Mouse (Mus musculus) CH12.LX (cell line): ENCODE measurements at regions not wholly inside any gene's neighbourhood (a gene's known extent, or its start where the extent isn't known, plus 50 kb on each side); places are given as distances from the start of the nearest gene placed in this dataset.
A peak's percentile ranks its signal among the peaks of the same experiment; 100 is the strongest.

Source experiments
- DNase-seq: peaks from one replicate; pipeline ENCODE4 v3.0.0-alpha.2; 2013; ENCODE audit errors: extremely low read depth
- H3K27ac ChIP-seq: 2 replicates; pipeline ENCODE4 v1.5.1; 2012; ENCODE audit warnings: low read depth, mild to moderate bottlenecking, control low read depth, moderate library complexity; ENCODE audit not compliant: insufficient read depth
- H3K27me3 ChIP-seq: replicated peaks from 2 replicates; pipeline ENCODE3; 2012; ENCODE audit warnings: inconsistent platforms
- H3K36me3 ChIP-seq, 2 experiments: replicated peaks in 1 of 2; 2 replicates each; pipeline versions ENCODE3 to v1.6.1; 2012; ENCODE audit warnings: inconsistent platforms in 1 of 2, low read length in 1 of 2, mild to moderate bottlenecking in 1 of 2, mixed read lengths in 1 of 2, moderate library complexity in 1 of 2; ENCODE audit not compliant: control insufficient read depth in 1 of 2, insufficient read depth in 1 of 2
- H3K4me1 ChIP-seq, 2 experiments: 2 replicates each; pipeline ENCODE4 v1.6.1; 2012; ENCODE audit warnings: inconsistent platforms in 1 of 2, moderate library complexity in 1 of 2; ENCODE audit not compliant: insufficient read depth in 2 of 2, control insufficient read depth in 1 of 2
- H3K4me2 ChIP-seq: 2 replicates; pipeline ENCODE4 v1.6.1; 2012; ENCODE audit warnings: low read depth, mild to moderate bottlenecking, control low read depth; ENCODE audit not compliant: poor library complexity, insufficient read depth, severe bottlenecking
- H3K4me3 ChIP-seq, 3 experiments: fragments of 150-350 bp in 1 of 3; sonication (generic) in 1 of 3; replicated peaks in 1 of 3; 2 replicates each; pipeline versions ENCODE3 to v1.5.1; 2011 to 2012; ENCODE audit warnings: low read depth in 2 of 3, low read length in 2 of 3, mild to moderate bottlenecking in 2 of 3, moderate library complexity in 2 of 3, control low read depth in 1 of 3, improper control_type of control experiment in 1 of 3, inconsistent platforms in 1 of 3, mixed read lengths in 1 of 3; ENCODE audit not compliant: poor library complexity in 1 of 3
- H3K79me2 ChIP-seq: replicated peaks from 2 replicates; pipeline ENCODE4 v1.6.1; 2012; ENCODE audit warnings: mild to moderate bottlenecking, moderate library complexity; ENCODE audit not compliant: control insufficient read depth, poor library complexity, insufficient read depth, severe bottlenecking; ENCODE audit errors: extremely low read depth
- H3K9ac ChIP-seq: 2 replicates; pipeline ENCODE4 v1.6.1; 2012; ENCODE audit warnings: low read depth, mild to moderate bottlenecking, control low read depth, moderate library complexity; ENCODE audit not compliant: insufficient read depth
- H3K9me3 ChIP-seq: replicated peaks from 2 replicates; pipeline ENCODE3; 2012; ENCODE audit warnings: low read length, inconsistent platforms, mixed read lengths
- CHD1 ChIP-seq: IDR thresholded peaks from 2 replicates; pipeline ENCODE4 v1.6.1; 2012; ENCODE audit warnings: low read depth, low read length, improper control_type of control experiment, inconsistent platforms
- CTCF ChIP-seq, 2 experiments: IDR thresholded peaks in 1 of 2; conservative IDR thresholded peaks in 1 of 2; 2 replicates each; pipeline ENCODE4 v1.5.1; 2011 to 2012; ENCODE audit warnings: low read depth in 2 of 2, low read length in 2 of 2, improper control_type of control experiment in 1 of 2, inconsistent platforms in 1 of 2, mild to moderate bottlenecking in 1 of 2, moderate library complexity in 1 of 2
- E2F4 ChIP-seq: IDR thresholded peaks from 2 replicates; pipeline ENCODE4 v1.6.1; 2011; ENCODE audit warnings: low read depth, low read length, improper control_type of control experiment; ENCODE audit not compliant: insufficient replicate concordance
- ELF1 ChIP-seq: IDR thresholded peaks from 2 replicates; pipeline ENCODE4 v1.6.1; 2014; ENCODE audit warnings: low read depth, mild to moderate bottlenecking, inconsistent platforms, low read length, improper control_type of control experiment
- EP300 ChIP-seq: IDR thresholded peaks from 2 replicates; pipeline ENCODE4 v1.6.1; 2011; ENCODE audit warnings: low read length, improper control_type of control experiment
- ETS1 ChIP-seq: conservative IDR thresholded peaks from 2 replicates; pipeline ENCODE4 v1.6.1; 2012; ENCODE audit warnings: low read depth, mild to moderate bottlenecking, inconsistent platforms, low read length, improper control_type of control experiment, moderate library complexity
- GABPA ChIP-seq: IDR thresholded peaks from 2 replicates; pipeline ENCODE4 v1.6.1; 2012; ENCODE audit warnings: low read depth, low read length, improper control_type of control experiment, inconsistent platforms; ENCODE audit not compliant: insufficient replicate concordance
- HCFC1 ChIP-seq: IDR thresholded peaks from 2 replicates; pipeline ENCODE4 v1.6.1; 2012; ENCODE audit warnings: low read depth, mild to moderate bottlenecking, inconsistent platforms, low read length, improper control_type of control experiment
- IRF4 ChIP-seq: IDR thresholded peaks from 2 replicates; pipeline ENCODE4 v1.6.1; 2014; ENCODE audit warnings: low read depth, mild to moderate bottlenecking, inconsistent platforms, low read length, improper control_type of control experiment
- KAT2A ChIP-seq: IDR thresholded peaks from 2 replicates; pipeline ENCODE4 v1.6.1; 2012; ENCODE audit warnings: low read length, improper control_type of control experiment, inconsistent platforms; ENCODE audit not compliant: insufficient replicate concordance
- MEF2A ChIP-seq: IDR thresholded peaks from 2 replicates; pipeline ENCODE4 v1.6.1; 2014; ENCODE audit warnings: low read depth, mild to moderate bottlenecking, inconsistent platforms, low read length, improper control_type of control experiment, borderline replicate concordance
- MXI1 ChIP-seq: IDR thresholded peaks from 2 replicates; pipeline ENCODE4 v1.6.1; 2011; ENCODE audit warnings: mild to moderate bottlenecking, low read depth, low read length, improper control_type of control experiment
- RAD21 ChIP-seq: IDR thresholded peaks from 2 replicates; pipeline ENCODE4 v1.6.1; 2011; ENCODE audit warnings: low read depth, mild to moderate bottlenecking, low read length, improper control_type of control experiment, moderate library complexity
- SIN3A ChIP-seq: IDR thresholded peaks from 2 replicates; pipeline ENCODE4 v1.6.1; 2012; ENCODE audit warnings: low read length, improper control_type of control experiment, inconsistent platforms
- SMC3 ChIP-seq: IDR thresholded peaks from 2 replicates; pipeline ENCODE4 v1.6.1; 2011; ENCODE audit warnings: low read depth, low read length, improper control_type of control experiment
- TCF12 ChIP-seq: IDR thresholded peaks from 2 replicates; pipeline ENCODE4 v1.6.1; 2014; ENCODE audit warnings: low read depth, mild to moderate bottlenecking, inconsistent platforms, low read length, improper control_type of control experiment
- USF1 ChIP-seq: IDR thresholded peaks from 2 replicates; pipeline ENCODE4 v1.6.1; 2014; ENCODE audit warnings: low read depth, mild to moderate bottlenecking, inconsistent platforms, low read length, improper control_type of control experiment
- USF2 ChIP-seq: conservative IDR thresholded peaks from 2 replicates; pipeline ENCODE4 v1.6.1; 2011; ENCODE audit warnings: low read depth, low read length, improper control_type of control experiment
- ZNF384 ChIP-seq: IDR thresholded peaks from 2 replicates; pipeline ENCODE4 v1.6.1; 2012; ENCODE audit warnings: low read depth, low read length, improper control_type of control experiment, inconsistent platforms
- dilution Hi-C: fragments of 300-500 bp; cut with MboI; formaldehyde crosslinking; loops from 2 replicates; pipeline ENCODE4 v1.14.3; 2020; ENCODE audit warnings: low sequenced_read_pairs; ENCODE audit not compliant: extremely low pct_unique_long_range_greater_than_20kb, extremely low pct_ligation_motif_present
- in situ Hi-C: fragments of 300-500 bp; cut with MboI; formaldehyde crosslinking; loops from 3 replicates; pipeline ENCODE4 v1.14.3; 2019; ENCODE audit warnings: low sequenced_read_pairs, low pct_ligation_motif_present, low pct_unique_long_range_greater_than_20kb, mixed read lengths

GRCm38 (mm10) chr10:84008923-84009322, 286.3 kb downstream of the 1500009L16Rik start:
- Histone ChIP-seq H3K9me3 (no peaks in the 10 kb centered on the region), H3K36me3 (no peaks in the 10 kb centered on the region), H3K27ac (no peak overlapping the region), H3K4me3 (no peak overlapping the region), H3K4me2 (no peak overlapping the region), H3K4me1 (no peaks in the 10 kb centered on the region), H3K9ac (no peak overlapping the region), H3K27me3 (no peaks in the 10 kb centered on the region), H3K79me2 (no peaks in the 10 kb centered on the region)
- dilution Hi-C loops (no loop called here), in situ Hi-C loops (no loop called here)
- no peak for DNase-seq
- TF ChIP-seq USF1 (no peak), RAD21 (no peak), TCF12 (no peak), IRF4 (no peak), GABPA (no peak), MEF2A (no peak), ZNF384 (no peak), HCFC1 (no peak), ELF1 (no peak), KAT2A (no peak), SMC3 (no peak), E2F4 (no peak), CHD1 (no peak), USF2 (no peak), SIN3A (no peak)

GRCm38 (mm10) chr10:84019381-84019780, 296.7 kb downstream of the 1500009L16Rik start:
- H3K4me1 ChIP-seq = peaks cover 0 to 12% of the 10 kb centered on the region in 2 experiments; a peak in 2 of 4 replicates
- H3K79me2 ChIP-seq = no peaks in the 10 kb centered on the region
- H3K27me3 ChIP-seq = no peaks in the 10 kb centered on the region
- in situ Hi-C loops = no loop called here
- H3K9me3 ChIP-seq = no peaks in the 10 kb centered on the region
- H3K27ac ChIP-seq = no peak overlapping the region
- dilution Hi-C loops = no loop called here
- TF ChIP-seq ETS1 (no peak), CTCF (conservative IDR thresholded peaks at IDR 0.05 in 1 of 2, IDR thresholded peaks at IDR 0.05 in 1 of 2; ENCODE audit: low read depth in 2 of 2, low read length in 2 of 2) (peak in 1 of 2 experiments; percentile 51; a peak in 2 of 4 replicates), ELF1 (0 out of 2 replicates have a peak, but pooled peaks have one; percentile 16), SMC3 (peak; percentile 40), RAD21 (peak; percentile 9), MXI1 (no peak), EP300 (no peak)
- H3K4me3 ChIP-seq = no peak overlapping the region
- no peak overlapping the region for H3K9ac ChIP-seq
- H3K4me2 ChIP-seq = no peak overlapping the region
- DNase-seq = peak; percentile 24
- no peaks in the 10 kb centered on the region for H3K36me3 ChIP-seq
